Mouse (Mus musculus) intestine, postnatal 0 days (tissue): ENCODE data around the gene Cyp17a1. TPM values are rescaled to one million over a fixed set of nuclear protein-coding genes. Genes with fewer than 3 reads are reported as not detected.

Experiments
- ATAC-seq: fragments of 200-750 bp; cut with Nextera tagmentation; 2 replicates; pipeline ENCODE4 v1.8.0; 2017; ENCODE audit warnings: mild to moderate bottlenecking, moderate TSS enrichment, moderate library complexity
- H3K27ac ChIP-seq: fragments of 300-500 bp; sonication (generic); 2 replicates; pipeline ENCODE4 v1.5.1; 2014; ENCODE audit warnings: mild to moderate bottlenecking, low read depth, low read length, moderate library complexity
- H3K27me3 ChIP-seq: fragments of 300-500 bp; sonication (generic); replicated peaks from 2 replicates; pipeline ENCODE4 v1.6.1; 2014; ENCODE audit warnings: low read length, mixed read lengths; ENCODE audit not compliant: control insufficient read depth, insufficient read depth
- H3K36me3 ChIP-seq: fragments of 300-500 bp; sonication (generic); 2 replicates; pipeline ENCODE4 v1.6.1; 2014; ENCODE audit warnings: mild to moderate bottlenecking, moderate library complexity; ENCODE audit not compliant: control insufficient read depth, insufficient read depth
- H3K4me1 ChIP-seq: fragments of 300-500 bp; sonication (generic); replicated peaks from 2 replicates; pipeline ENCODE4 v1.6.1; 2014; ENCODE audit warnings: antibody characterized with exemption, low read length, mixed read lengths; ENCODE audit not compliant: control insufficient read depth, insufficient read depth
- H3K4me2 ChIP-seq: fragments of 300-500 bp; sonication (generic); replicated peaks from 2 replicates; pipeline ENCODE4 v1.6.1; 2014; ENCODE audit warnings: low read depth, mild to moderate bottlenecking, moderate library complexity
- H3K4me3 ChIP-seq: fragments of 300-500 bp; sonication (generic); 2 replicates; pipeline ENCODE4 v1.5.1; 2014; ENCODE audit warnings: low read depth, low read length
- H3K9ac ChIP-seq: fragments of 300-500 bp; sonication (generic); 2 replicates; pipeline ENCODE4 v1.6.1; 2014; ENCODE audit warnings: mild to moderate bottlenecking, low read depth, low read length
- H3K9me3 ChIP-seq: fragments of 300-500 bp; sonication (generic); 2 replicates; pipeline ENCODE4 v1.6.1; 2016; ENCODE audit warnings: mixed run types; ENCODE audit not compliant: control insufficient read depth
- CTCF ChIP-seq: sonication (generic); IDR thresholded peaks from 2 replicates; pipeline ENCODE4 v1.5.1; 2016; ENCODE audit warnings: low read depth, mild to moderate bottlenecking, control low read depth, antibody characterized with exemption, moderate library complexity
- WGBS: fragments of 180-500 bp; shearing (Covaris S2); extraction: QIAGEN DNeasy Blood & Tissue Kit; methylation state at CpG from one replicate; pipeline ENCODE4 v1.1.7; 2014; 5-methylcytosine and 5-hydroxymethylcytosine counted together
- polyA plus RNA-seq: library from polyadenylated mRNA; unstranded; fragments of >200 nt; fragmentation: Nextera tagmentation; extraction: Ambion mirVana; gene quantifications from 2 replicates; pipeline ENCODE4 v1.2.1, GENCODE M21; 2015

The Cyp17a1 gene
- polyA plus RNA-seq, 1 experiment from 2014 or later = not detected

- Histone ChIP-seq H3K27ac (no peak overlapping the region), H3K36me3 (peaks cover 49% of the 10 kb centered on the region)
- WGBS = 91% methylated on average over 10 of the region's 10 CpGs
Observed at GRCm38 (mm10) chr19:46655626-46656025, 17.3 kb downstream of the Cyp17a1 start.

GRCm38 (mm10) chr19:46653616-46654235, 19.2 kb downstream of the Cyp17a1 start:
- Histone ChIP-seq H3K9ac (no peak overlapping the region), H3K4me2 (no peak overlapping the region), H3K27me3 (no peaks in the 10 kb centered on the region), H3K9me3 (no peaks in the 10 kb centered on the region), H3K36me3 (peaks cover 49% of the 10 kb centered on the region), H3K27ac (no peak overlapping the region), H3K4me3 (no peak overlapping the region), H3K4me1 (0 out of 2 replicates have a peak, but pooled peaks cover 3% of the 10 kb centered on the region)
- ATAC-seq = no peak
- 89% methylated on average over 14 of the region's 14 CpGs for WGBS
- no peak for TF ChIP-seq CTCF

More at GRCm38 (mm10) chr19:46655626-46656025, 17.3 kb downstream of the Cyp17a1 start:
- Histone ChIP-seq H3K4me2 (no peak overlapping the region), H3K4me3 (no peak overlapping the region), H3K27me3 (no peaks in the 10 kb centered on the region), H3K9ac (no peak overlapping the region), H3K4me1 (0 out of 2 replicates have a peak, but pooled peaks cover 3% of the 10 kb centered on the region), H3K9me3 (no peaks in the 10 kb centered on the region)
- TF ChIP-seq CTCF = no peak
- ATAC-seq = no peak

- H3K4me1 ChIP-seq = no peaks in the 10 kb centered on the region
- no peak overlapping the region for H3K4me3 ChIP-seq
- no peak overlapping the region for H3K9ac ChIP-seq
- no peak overlapping the region for H3K27ac ChIP-seq
- ATAC-seq = no peak
- WGBS = 75% methylated on average over 5 of the region's 5 CpGs
- peaks cover 54% of the 10 kb centered on the region for H3K36me3 ChIP-seq
- H3K9me3 ChIP-seq = no peaks in the 10 kb centered on the region
- H3K4me2 ChIP-seq = no peak overlapping the region
- H3K27me3 ChIP-seq = no peaks in the 10 kb centered on the region
- TF ChIP-seq CTCF = no peak
Observed at GRCm38 (mm10) chr19:46653188-46653587, 19.8 kb downstream of the Cyp17a1 start.

- no peak for ATAC-seq
- WGBS = 91% methylated on average over 14 of the region's 14 CpGs
- no peaks in the 10 kb centered on the region for H3K9me3 ChIP-seq
Observed at GRCm38 (mm10) chr19:46648565-46648964, 24.4 kb downstream of the Cyp17a1 start.

GRCm38 (mm10) chr19:46647850-46648249, 25.1 kb downstream of the Cyp17a1 start:
- Histone ChIP-seq H3K36me3 (peaks cover 50% of the 10 kb centered on the region), H3K27ac (no peak overlapping the region), H3K4me3 (no peak overlapping the region), H3K27me3 (no peaks in the 10 kb centered on the region), H3K4me2 (no peak overlapping the region), H3K4me1 (no peaks in the 10 kb centered on the region), H3K9ac (no peak overlapping the region), H3K9me3 (no peaks in the 10 kb centered on the region)
- no peak for ATAC-seq
- peak; percentile 48 for TF ChIP-seq CTCF
- WGBS = 80% methylated on average over 8 of the region's 8 CpGs

More at GRCm38 (mm10) chr19:46648565-46648964, 24.4 kb downstream of the Cyp17a1 start:
- Histone ChIP-seq H3K27ac (no peak overlapping the region), H3K27me3 (no peaks in the 10 kb centered on the region), H3K9ac (no peak overlapping the region), H3K36me3 (peaks cover 57% of the 10 kb centered on the region), H3K4me1 (no peaks in the 10 kb centered on the region), H3K4me3 (no peak overlapping the region), H3K4me2 (no peak overlapping the region)
- no peak for TF ChIP-seq CTCF

GRCm38 (mm10) chr19:46647254-46647653, 25.7 kb downstream of the Cyp17a1 start:
- Histone ChIP-seq H3K4me3 (no peak overlapping the region), H3K27me3 (no peaks in the 10 kb centered on the region), H3K4me1 (no peaks in the 10 kb centered on the region), H3K36me3 (peaks cover 46% of the 10 kb centered on the region), H3K27ac (no peak overlapping the region), H3K4me2 (no peak overlapping the region), H3K9me3 (no peaks in the 10 kb centered on the region), H3K9ac (no peak overlapping the region)
- 66% methylated on average over 3 of the region's 3 CpGs for WGBS
- TF ChIP-seq CTCF = no peak
- ATAC-seq = no peak
